Mouse (Mus musculus): ENCODE measurements at regions not wholly inside any gene's neighbourhood (a gene's known extent, or its start where the extent isn't known, plus 50 kb on each side); places are given as distances from the start of the nearest gene placed in this dataset.

GRCm38 (mm10) chr4:54470022-54471008 is 474.5 kb upstream of the Zfp462 start:
- ATAC-seq: no peak
- H3K27ac ChIP-seq (ENCODE audit: low read depth, low read length): no peak overlapping the region
- H3K9me3 ChIP-seq (ENCODE audit: control insufficient read depth): no peaks in the 10 kb centered on the region
- WGBS: 54% methylated on average over 13 of the region's 13 CpGs
- no peaks in the 10 kb centered on the region for H3K27me3 ChIP-seq (replicated peaks; ENCODE audit: control insufficient read depth, insufficient read depth, low read length)
- no peak overlapping the region for H3K9ac ChIP-seq (ENCODE audit: low read depth, low read length)
- TF ChIP-seq CTCF (IDR thresholded peaks at IDR 0.05; ENCODE audit: low read depth): no peak
- H3K4me3 ChIP-seq (ENCODE audit: low read depth, low read length): no peak overlapping the region
- no peaks in the 10 kb centered on the region for H3K4me1 ChIP-seq (replicated peaks; ENCODE audit: control insufficient read depth, insufficient read depth, low read length)
- H3K4me2 ChIP-seq (replicated peaks; ENCODE audit: low read depth): no peak overlapping the region
- no peaks in the 10 kb centered on the region for H3K36me3 ChIP-seq (ENCODE audit: control insufficient read depth, insufficient read depth)

DNA sequence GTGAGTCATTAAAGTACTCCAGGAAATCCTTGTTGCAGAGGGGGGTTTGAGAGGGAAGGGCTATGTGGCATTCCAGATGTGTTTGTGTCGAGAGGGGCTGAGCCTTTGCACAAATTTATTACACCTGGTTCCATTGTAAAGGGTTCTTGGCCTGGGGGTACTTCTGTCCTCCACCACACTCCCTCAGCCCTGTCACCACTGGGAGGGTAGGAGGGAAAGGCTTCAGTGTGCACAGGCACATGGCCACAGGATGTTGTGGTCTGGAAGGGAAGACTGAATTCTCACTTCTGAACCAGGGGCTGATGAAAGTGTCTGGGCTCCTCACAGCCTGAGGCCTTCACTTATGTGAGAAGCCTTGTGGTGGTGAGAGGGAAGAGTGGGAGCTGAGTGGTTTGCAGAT is 473.8 kb upstream of the Zfp462 start:
- Histone ChIP-seq H3K27ac (ENCODE audit: low read depth, low read length) (no peak overlapping the region), H3K4me3 (ENCODE audit: low read depth, low read length) (no peak overlapping the region), H3K9ac (ENCODE audit: low read depth, low read length) (no peak overlapping the region), H3K36me3 (ENCODE audit: control insufficient read depth, insufficient read depth) (no peaks in the 10 kb centered on the region), H3K9me3 (ENCODE audit: control insufficient read depth) (no peaks in the 10 kb centered on the region), H3K4me2 (replicated peaks; ENCODE audit: low read depth) (no peak overlapping the region), H3K4me1 (replicated peaks; ENCODE audit: control insufficient read depth, insufficient read depth, low read length) (no peaks in the 10 kb centered on the region), H3K27me3 (replicated peaks; ENCODE audit: control insufficient read depth, insufficient read depth, low read length) (no peaks in the 10 kb centered on the region)
- no peak for ATAC-seq
- no peak for TF ChIP-seq CTCF (IDR thresholded peaks at IDR 0.05; ENCODE audit: low read depth)
- WGBS: 33% methylated on average over 1 of the region's 1 CpGs

DNA sequence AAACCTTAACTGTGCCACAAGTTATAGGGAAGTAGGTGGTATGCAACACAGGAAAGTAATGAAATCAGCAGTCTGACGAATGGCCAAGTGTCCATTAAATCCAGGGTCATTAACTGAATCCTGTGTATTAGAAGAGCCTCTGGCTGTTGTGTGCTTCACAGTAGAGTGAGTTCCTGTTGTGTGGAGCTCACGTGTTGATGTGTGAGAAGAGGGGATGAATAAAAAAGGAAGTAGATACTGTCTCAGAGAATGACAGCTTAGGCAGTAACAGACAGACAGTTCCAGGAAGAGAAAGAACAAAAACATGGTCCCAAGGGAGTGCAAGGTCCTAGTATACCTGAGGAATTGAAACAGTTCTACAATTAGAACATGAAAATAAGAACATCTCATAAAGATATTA is 463.1 kb upstream of the Zfp462 start:
- no peaks in the 10 kb centered on the region for H3K36me3 ChIP-seq (ENCODE audit: control insufficient read depth, insufficient read depth)
- WGBS: 72% methylated on average over 2 of the region's 2 CpGs
- no peak overlapping the region for H3K27ac ChIP-seq (ENCODE audit: low read depth, low read length)
- no peak overlapping the region for H3K9ac ChIP-seq (ENCODE audit: low read depth, low read length)
- H3K9me3 ChIP-seq (ENCODE audit: control insufficient read depth): no peaks in the 10 kb centered on the region
- no peak overlapping the region for H3K4me2 ChIP-seq (replicated peaks; ENCODE audit: low read depth)
- no peaks in the 10 kb centered on the region for H3K27me3 ChIP-seq (replicated peaks; ENCODE audit: control insufficient read depth, insufficient read depth, low read length)
- no peak overlapping the region for H3K4me3 ChIP-seq (ENCODE audit: low read depth, low read length)
- ATAC-seq: no peak
- TF ChIP-seq CTCF (IDR thresholded peaks at IDR 0.05; ENCODE audit: low read depth): no peak
- H3K4me1 ChIP-seq (replicated peaks; ENCODE audit: control insufficient read depth, insufficient read depth, low read length): no peaks in the 10 kb centered on the region

- H3K4me1 ChIP-seq (replicated peaks; ENCODE audit: control insufficient read depth, insufficient read depth, low read length): no peaks in the 10 kb centered on the region
- no peak overlapping the region for H3K4me2 ChIP-seq (replicated peaks; ENCODE audit: low read depth)
- H3K27me3 ChIP-seq (replicated peaks; ENCODE audit: control insufficient read depth, insufficient read depth, low read length): no peaks in the 10 kb centered on the region
- no peak overlapping the region for H3K9ac ChIP-seq (ENCODE audit: low read depth, low read length)
- H3K36me3 ChIP-seq (ENCODE audit: control insufficient read depth, insufficient read depth): no peaks in the 10 kb centered on the region
- H3K27ac ChIP-seq (ENCODE audit: low read depth, low read length): no peak overlapping the region
- 63% methylated on average over 6 of the region's 6 CpGs for WGBS
- H3K4me3 ChIP-seq (ENCODE audit: low read depth, low read length): no peak overlapping the region
- TF ChIP-seq CTCF (IDR thresholded peaks at IDR 0.05; ENCODE audit: low read depth): no peak
- H3K9me3 ChIP-seq (ENCODE audit: control insufficient read depth): no peaks in the 10 kb centered on the region
- no peak for ATAC-seq
Measured at GRCm38 (mm10) chr4:54493074-54493473, 451.8 kb upstream of the Zfp462 start.

- no peak for TF ChIP-seq CTCF (IDR thresholded peaks at IDR 0.05; ENCODE audit: low read depth)
- Histone ChIP-seq H3K27me3 (replicated peaks; ENCODE audit: control insufficient read depth, insufficient read depth, low read length) (no peaks in the 10 kb centered on the region), H3K4me1 (replicated peaks; ENCODE audit: control insufficient read depth, insufficient read depth, low read length) (no peaks in the 10 kb centered on the region), H3K9ac (ENCODE audit: low read depth, low read length) (no peak overlapping the region), H3K36me3 (ENCODE audit: control insufficient read depth, insufficient read depth) (no peaks in the 10 kb centered on the region), H3K4me3 (ENCODE audit: low read depth, low read length) (no peak overlapping the region), H3K9me3 (ENCODE audit: control insufficient read depth) (no peaks in the 10 kb centered on the region), H3K27ac (ENCODE audit: low read depth, low read length) (no peak overlapping the region), H3K4me2 (replicated peaks; ENCODE audit: low read depth) (no peak overlapping the region)
- WGBS: 97% methylated on average over 2 of the region's 2 CpGs
- ATAC-seq: no peak
Measured at GRCm38 (mm10) chr4:54497312-54497994, 447.4 kb upstream of the Zfp462 start.

- Histone ChIP-seq H3K36me3 (ENCODE audit: control insufficient read depth, insufficient read depth) (no peaks in the 10 kb centered on the region), H3K4me3 (ENCODE audit: low read depth, low read length) (no peak overlapping the region), H3K4me1 (replicated peaks; ENCODE audit: control insufficient read depth, insufficient read depth, low read length) (no peaks in the 10 kb centered on the region), H3K9ac (ENCODE audit: low read depth, low read length) (no peak overlapping the region), H3K27me3 (replicated peaks; ENCODE audit: control insufficient read depth, insufficient read depth, low read length) (no peaks in the 10 kb centered on the region), H3K27ac (ENCODE audit: low read depth, low read length) (no peak overlapping the region), H3K9me3 (ENCODE audit: control insufficient read depth) (no peaks in the 10 kb centered on the region), H3K4me2 (replicated peaks; ENCODE audit: low read depth) (no peak overlapping the region)
- ATAC-seq: no peak
- 93% methylated on average over 1 of the region's 1 CpGs for WGBS
- no peak for TF ChIP-seq CTCF (IDR thresholded peaks at IDR 0.05; ENCODE audit: low read depth)
Measured at GRCm38 (mm10) chr4:54515934-54516333, 428.9 kb upstream of the Zfp462 start.
